Mouse (Mus musculus) induced T-regulatory cell, adult 2 months (primary cell): Measurements from ENCODE around the gene Dnm3.

Experiments
- DNase-seq: peaks from one replicate; pipeline ENCODE4 v3.0.0-alpha.2; 2012; ENCODE audit warnings: low read depth

The Dnm3 gene

GRCm38 (mm10) chr1:162252869-162253268 is 225.0 kb downstream of the Dnm3 start:
- no peak for DNase-seq

GRCm38 (mm10) chr1:162247216-162247615 is 230.6 kb downstream of the Dnm3 start:
- DNase-seq = no peak

GRCm38 (mm10) chr1:162243651-162243990 is 234.2 kb downstream of the Dnm3 start:
- DNase-seq = no peak

- no peak for DNase-seq
These were observed 234.7 kb downstream of the Dnm3 start for GRCm38 (mm10) chr1:162242980-162243650.

- DNase-seq = no peak
These were observed 237.1 kb downstream of the Dnm3 start for GRCm38 (mm10) chr1:162240720-162241119.

- DNase-seq = no peak
These were observed 239.2 kb downstream of the Dnm3 start for GRCm38 (mm10) chr1:162238646-162239045.

- no peak for DNase-seq
These were observed 241.1 kb downstream of the Dnm3 start for GRCm38 (mm10) chr1:162236624-162237159.

- DNase-seq = no peak
These were observed 252.2 kb downstream of the Dnm3 start for GRCm38 (mm10) chr1:162225621-162226147.

GRCm38 (mm10) chr1:162224817-162225605 is 252.8 kb downstream of the Dnm3 start:
- DNase-seq = no peak

- DNase-seq = no peak
These were observed 253.8 kb downstream of the Dnm3 start for GRCm38 (mm10) chr1:162224061-162224460.

- no peak for DNase-seq
These were observed 254.4 kb downstream of the Dnm3 start for GRCm38 (mm10) chr1:162223258-162223940.

GRCm38 (mm10) chr1:162222353-162222752 is 255.5 kb downstream of the Dnm3 start:
- no peak for DNase-seq

GRCm38 (mm10) chr1:162221801-162222301 is 256.0 kb downstream of the Dnm3 start:
- DNase-seq = no peak

GRCm38 (mm10) chr1:162220891-162221290 is 256.9 kb downstream of the Dnm3 start:
- no peak for DNase-seq

GRCm38 (mm10) chr1:162219781-162220180 is 258.1 kb downstream of the Dnm3 start:
- DNase-seq = no peak

- no peak for DNase-seq
These were observed 259.2 kb downstream of the Dnm3 start for GRCm38 (mm10) chr1:162218530-162219180.

GRCm38 (mm10) chr1:162217340-162217974 is 260.4 kb downstream of the Dnm3 start:
- no peak for DNase-seq

GRCm38 (mm10) chr1:162216656-162217055 is 261.2 kb downstream of the Dnm3 start:
- no peak for DNase-seq

GRCm38 (mm10) chr1:162215743-162216142 is 262.1 kb downstream of the Dnm3 start:
- DNase-seq = no peak

- no peak for DNase-seq
These were observed 264.8 kb downstream of the Dnm3 start for GRCm38 (mm10) chr1:162213066-162213465.

GRCm38 (mm10) chr1:162210529-162210928 is 267.3 kb downstream of the Dnm3 start:
- DNase-seq = no peak
